Mouse (Mus musculus): ENCODE data around the gene Hinfp.
"Not testable (repeated sequence)": the region's sequence is repeated elsewhere in the genome, so short reads cannot be mapped to it uniquely, and the experiment has no call there.

The Hinfp gene

DNA sequence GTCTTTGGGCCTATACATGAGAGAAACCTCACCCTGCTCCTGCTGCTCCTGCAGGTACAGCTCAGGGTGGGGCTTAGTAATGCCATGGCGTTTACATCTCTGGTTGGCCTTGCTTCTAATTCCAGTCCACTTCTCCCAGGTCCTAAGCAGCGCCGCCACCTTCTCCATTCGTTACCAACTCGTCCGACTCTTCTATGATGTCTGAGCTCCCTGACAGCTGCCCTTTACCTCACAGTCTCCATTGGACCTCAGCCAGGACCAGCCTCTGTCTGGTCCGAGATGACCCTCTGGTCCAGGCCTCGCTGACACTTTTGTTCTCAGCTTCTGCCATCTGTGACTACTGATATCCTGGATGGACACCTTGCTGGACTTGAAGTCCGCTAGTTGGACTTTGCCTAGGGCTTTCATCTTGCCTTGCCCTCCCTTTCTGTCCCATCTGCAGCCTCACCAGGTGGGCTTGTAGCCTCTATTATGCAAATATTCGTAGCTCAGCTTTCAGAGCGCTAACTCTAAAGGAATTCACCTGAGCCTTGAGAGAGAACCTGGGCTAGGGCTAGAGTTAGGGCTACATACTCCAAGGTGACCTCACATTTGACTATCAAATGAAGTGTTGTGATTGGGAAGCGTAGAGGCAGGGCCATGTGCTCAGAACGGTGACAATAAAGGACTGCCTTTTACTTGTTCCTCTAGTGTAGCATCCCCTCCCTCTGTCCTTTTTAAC, 27.6 kb upstream of the Hinfp start:
- DNase-seq: peak in 1 of 2 experiments; percentile 14

GRCm38 (mm10) chr9:44330736-44331135, 25.3 kb upstream of the Hinfp start:
- no peak for DNase-seq

GRCm38 (mm10) chr9:44327926-44328325, 22.5 kb upstream of the Hinfp start:
- no peak for DNase-seq

- no peak for DNase-seq
Observed at GRCm38 (mm10) chr9:44327064-44327711, 21.7 kb upstream of the Hinfp start.

DNA sequence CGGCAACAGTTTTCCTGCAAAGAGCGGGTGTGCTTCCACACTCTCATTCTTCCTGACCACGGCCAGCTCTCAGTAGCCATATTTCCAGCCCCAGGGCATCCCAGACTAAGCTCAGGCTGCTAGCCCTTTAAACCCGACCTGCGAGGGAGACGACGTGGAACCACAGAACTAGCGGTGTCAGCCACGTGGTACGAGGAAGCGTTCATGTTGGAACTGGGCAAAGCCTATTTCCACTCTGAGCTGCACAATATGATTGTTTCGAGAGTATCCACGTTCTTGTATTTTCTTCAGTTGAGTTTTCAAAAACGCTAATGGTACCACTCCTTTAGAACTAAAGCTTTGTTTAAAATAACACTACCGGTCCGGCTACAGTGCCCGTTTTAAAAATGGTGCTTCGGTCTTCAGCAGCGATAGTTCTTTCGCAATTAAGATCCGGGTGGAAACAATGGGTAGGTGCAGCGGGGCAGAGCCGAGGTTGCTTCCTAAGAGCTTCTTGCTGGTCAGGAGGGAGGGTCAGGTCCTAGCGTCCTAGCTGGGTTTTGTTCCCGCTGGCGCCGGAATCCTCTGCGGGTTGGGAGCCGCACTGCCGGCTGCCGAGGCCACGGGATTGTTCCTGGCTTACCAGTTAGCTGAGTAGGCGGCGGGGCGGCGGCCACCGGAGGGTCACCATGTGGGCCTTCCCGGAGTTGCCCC, 21.0 kb upstream of the Hinfp start:
- peak; percentile 84 to 85 for DNase-seq

- DNase-seq: no peak
Observed at GRCm38 (mm10) chr9:44325768-44326370, 20.4 kb upstream of the Hinfp start, which contains the start of gene Dpagt1. Gene Dpagt1, plus strand, starts transcription at chr9:44326019.

GRCm38 (mm10) chr9:44325032-44325767, 19.7 kb upstream of the Hinfp start:
- DNase-seq: not testable (repeated sequence)

GRCm38 (mm10) chr9:44324147-44324546, 18.7 kb upstream of the Hinfp start:
- DNase-seq: no peak

- not testable (repeated sequence) for DNase-seq
Observed at GRCm38 (mm10) chr9:44323656-44324055, 18.2 kb upstream of the Hinfp start.

DNA sequence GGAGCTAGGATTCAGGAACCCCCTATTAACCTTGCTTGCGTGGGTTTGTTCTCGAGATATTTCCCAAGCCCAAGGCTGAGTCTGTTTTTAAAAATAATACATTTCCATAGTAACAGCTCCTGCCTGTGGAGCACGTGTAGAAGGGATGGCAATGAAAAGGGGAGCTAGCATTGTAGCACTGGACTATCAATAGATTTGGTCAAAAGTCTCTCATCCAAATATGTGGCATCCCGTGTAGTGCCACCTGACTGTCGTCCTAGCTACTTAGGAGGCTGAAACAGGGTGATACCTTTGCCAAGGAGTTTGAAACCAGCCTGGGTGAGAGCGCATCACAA, 15.3 kb upstream of the Hinfp start:
- no peak for DNase-seq

DNA sequence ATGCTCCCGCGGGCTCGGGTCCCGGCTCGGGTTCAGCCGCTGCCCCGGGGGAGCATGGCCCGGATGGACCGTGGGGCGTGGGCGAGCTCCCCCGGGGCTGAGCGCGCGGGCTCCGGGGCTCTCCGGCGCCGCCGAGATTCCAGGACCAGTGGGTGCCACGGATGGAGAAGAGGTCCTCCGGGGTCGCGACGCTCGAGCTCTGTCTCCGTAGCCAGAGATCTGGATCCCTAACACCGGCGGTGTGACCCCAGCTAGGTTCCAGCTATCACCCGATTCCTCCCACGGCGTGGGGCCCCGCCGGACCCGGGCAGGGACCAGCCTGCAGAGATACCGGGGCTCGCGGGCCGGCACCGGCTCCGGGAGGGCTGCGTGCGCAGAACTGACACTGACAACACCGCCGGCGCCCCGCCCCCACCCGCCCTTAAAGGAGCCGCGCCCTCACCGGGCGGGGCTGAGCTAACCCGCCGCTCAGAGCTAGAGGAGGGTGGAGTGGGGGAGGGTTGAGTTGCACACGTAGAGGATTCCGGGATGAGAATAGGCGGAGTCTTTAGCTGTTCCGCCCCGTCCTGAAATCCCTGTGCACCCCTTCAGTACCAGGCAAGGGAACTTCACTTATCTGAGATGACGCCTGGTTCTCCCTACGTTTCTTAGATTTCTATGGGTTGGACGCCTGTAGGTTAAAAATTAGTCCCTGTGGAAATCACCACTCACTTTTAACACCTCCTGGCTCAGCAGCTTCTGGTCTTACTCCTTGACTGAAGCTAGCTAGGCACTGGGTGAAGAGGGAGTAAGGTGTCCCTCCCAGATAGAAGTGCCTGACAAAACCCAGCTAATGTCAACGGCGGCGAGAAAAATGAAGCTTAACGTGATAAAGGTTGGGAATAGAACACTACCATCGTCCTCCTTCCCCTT, 14.7 kb upstream of the Hinfp start, which contains the start of gene C2cd2l:
Gene C2cd2l (minus strand): TSS at position 399 of the 912 bp plus-strand sequence.
- peak; percentile 85 to 91 for DNase-seq

DNA sequence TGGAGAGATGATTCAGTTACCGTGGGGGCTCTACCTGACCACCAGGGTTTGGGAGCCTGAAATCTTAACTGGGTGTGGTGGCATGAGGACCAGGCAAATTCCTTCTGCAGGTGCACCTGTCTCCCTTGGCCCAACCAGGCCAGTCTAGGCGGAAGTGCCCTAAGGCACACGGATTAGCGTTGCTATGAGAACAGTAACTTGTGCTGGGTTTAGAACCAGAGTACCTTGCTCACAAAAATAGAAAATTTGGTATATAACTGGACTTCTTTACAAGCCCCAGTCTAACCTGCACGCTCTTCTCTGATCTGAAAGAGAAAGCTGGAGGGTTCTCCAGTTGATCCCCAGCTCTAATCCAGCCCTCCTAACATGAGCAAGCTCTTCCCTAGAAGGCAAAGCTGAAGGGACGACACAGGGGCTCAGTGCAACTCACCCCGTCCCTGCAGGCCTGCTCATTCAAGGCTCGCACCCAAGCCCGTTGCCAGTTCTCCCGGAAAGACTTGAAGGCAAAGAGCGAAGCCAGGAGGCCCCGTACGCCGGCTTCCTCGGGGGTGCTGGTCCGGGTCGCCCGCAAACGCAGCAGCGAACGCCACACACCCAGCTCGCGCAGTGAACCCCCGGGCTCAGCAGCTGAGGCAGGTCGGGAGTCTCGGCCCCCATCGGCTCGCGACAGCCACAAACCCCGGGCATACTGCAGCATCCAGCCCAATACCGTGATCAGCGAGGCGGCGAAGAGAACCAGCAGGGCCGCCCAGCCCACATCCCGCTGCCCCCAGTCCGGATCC, 13.8 kb upstream of the Hinfp start:
- peak in 1 of 2 experiments; percentile 43 for DNase-seq

GRCm38 (mm10) chr9:44318826-44319095, 13.3 kb upstream of the Hinfp start:
- no peak for DNase-seq

DNA sequence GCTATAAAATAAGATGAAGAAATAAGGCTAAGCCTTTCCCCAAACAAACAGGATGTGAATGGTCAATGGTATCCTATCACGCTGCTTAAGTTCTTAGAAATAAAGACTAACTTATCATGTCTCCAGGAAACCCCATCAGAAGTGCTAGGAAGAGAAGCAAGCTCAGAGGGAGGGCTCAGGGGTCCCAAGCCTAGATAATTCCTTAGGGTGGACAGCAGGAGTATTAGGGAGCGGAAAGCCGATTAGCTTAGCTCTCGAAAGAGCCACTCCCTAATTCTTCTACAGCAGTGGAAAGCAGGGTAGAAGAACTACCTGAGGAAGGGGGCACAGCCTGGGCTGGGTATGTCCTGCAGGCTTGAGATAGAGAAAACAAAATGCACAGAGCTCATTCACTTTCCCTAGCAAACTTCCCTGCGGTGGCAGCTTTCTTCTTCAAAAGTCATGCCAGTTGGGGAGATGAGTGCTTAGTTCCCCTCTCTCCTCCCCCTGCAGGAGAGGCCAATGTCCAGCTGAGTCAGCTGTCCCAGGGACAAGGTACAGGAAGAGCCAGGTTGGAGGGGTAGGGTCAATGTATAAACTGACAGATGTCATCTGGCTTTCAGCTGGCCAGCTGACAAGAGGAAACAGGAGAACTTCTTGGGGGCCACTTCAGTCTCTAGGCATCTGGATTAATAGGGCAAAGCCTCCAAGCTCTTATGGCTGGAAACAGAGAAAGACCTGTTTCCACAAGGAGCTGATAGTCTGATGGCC, 12.8 kb upstream of the Hinfp start:
- DNase-seq: no peak

DNA sequence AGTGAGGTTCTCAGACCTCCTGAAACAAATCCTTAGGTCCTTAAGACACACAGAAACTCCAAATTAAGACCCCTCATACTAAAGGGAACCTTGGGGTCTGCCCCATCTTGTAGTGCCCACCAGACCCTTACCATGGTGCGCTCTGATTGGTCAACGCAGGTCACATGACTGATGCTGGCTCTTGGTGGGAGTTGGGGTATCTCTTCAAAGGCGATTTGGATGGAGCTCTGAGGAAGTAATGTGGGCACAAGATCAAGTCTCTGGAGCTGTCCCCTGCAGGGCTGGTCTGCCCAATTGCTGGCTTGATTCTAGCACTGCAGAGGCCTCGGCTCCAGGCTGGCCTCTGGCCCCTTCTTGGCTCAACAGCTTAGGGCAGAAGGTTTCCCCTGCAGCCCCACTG, 12.0 kb upstream of the Hinfp start:
- DNase-seq: no peak

GRCm38 (mm10) chr9:44314910-44315309, 9.4 kb upstream of the Hinfp start:
- no peak for DNase-seq

DNA sequence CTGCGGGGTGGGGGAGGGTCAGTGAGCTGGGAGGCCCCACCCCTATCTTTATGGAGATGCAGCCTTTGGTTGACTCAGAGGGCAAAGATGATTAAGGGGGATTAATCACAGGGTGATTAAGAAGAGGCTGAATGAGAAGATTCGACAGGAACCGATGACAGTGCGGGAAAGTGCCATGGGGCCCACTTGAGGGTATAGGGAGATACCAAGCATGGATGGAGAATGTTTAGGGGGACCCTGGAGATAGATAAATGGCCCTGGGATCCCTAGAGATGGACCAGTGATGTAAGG, 8.7 kb upstream of the Hinfp start:
- no peak for DNase-seq

GRCm38 (mm10) chr9:44313476-44314256, 8.2 kb upstream of the Hinfp start:
- peak; percentile 48 to 64 for DNase-seq

All from cerebellum, postnatal 36 days (tissue).